ENCODE assay signal across 8 mouse cellular contexts in the genomic region with DNA sequence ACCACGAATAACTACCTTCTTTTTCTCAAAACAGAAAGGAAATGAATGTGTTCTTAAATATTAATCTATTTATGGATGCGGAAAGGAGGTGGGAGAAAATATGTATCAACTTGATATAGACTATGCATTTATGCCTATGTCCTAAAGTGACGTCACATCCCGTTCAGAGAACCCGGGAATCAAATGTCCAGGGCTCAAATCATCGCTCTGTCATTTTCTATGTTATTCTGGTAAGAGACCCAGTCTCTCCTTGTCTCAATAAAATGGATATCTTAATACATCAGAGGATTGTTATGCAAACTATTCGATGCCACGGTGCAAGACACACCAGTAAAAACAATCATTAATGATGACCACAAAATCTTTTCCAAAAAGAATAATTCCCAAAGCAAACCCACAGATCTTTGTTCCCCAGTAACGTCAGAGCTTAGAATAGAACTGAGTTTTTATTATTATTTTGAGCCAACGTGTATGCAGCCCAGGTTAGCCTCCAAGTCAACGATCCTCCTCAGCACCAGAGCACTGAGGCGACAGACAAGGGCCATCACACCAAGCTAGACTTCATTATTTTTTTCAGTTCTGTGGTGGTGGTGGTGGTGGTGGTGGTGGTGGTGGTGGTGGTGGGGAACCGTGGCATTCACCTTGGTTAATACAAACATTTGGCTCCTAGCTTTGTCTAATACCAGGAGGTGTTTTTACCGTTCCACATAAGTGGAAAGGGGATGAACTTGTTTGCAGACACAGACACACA. TPM values are rescaled to one million over a fixed set of nuclear protein-coding genes. Genes with fewer than 3 reads are reported as not detected.
A peak's percentile ranks its signal among the peaks of the same experiment; 100 is the strongest.
DNase-seq lines count a peak whose midpoint lies in the region; ATAC-seq and TF ChIP-seq lines count a peak whose summit lies in the region.

No protein-coding gene starts in this region.

- no peak for TF ChIP-seq RAD21 in CH12.LX (IDR thresholded peaks at IDR 0.05; ENCODE audit: low read depth, low read length)

- H3K9me3 ChIP-seq in heart, embryonic 13.5 days: no peaks in the 10 kb centered on the region
- no peaks in the 10 kb centered on the region for H3K9me3 ChIP-seq in CH12.LX (replicated peaks; ENCODE audit: low read length)
- no peaks in the 10 kb centered on the region for H3K9me3 ChIP-seq in hindbrain, embryonic 14.5 days (ENCODE audit: control insufficient read depth, low read length)
- H3K9me3 ChIP-seq in midbrain, embryonic 16.5 days (replicated peaks; ENCODE audit: control insufficient read depth, low read length, poor library complexity, severe bottlenecking): no peaks in the 10 kb centered on the region

- TF ChIP-seq CTCF in CH12.LX (conservative IDR thresholded peaks at IDR 0.05 in 1 of 2, IDR thresholded peaks at IDR 0.05 in 1 of 2; ENCODE audit: low read depth in 2 of 2, low read length in 2 of 2): no peak

- peak overlapping the region; percentile 85 for H3K27ac ChIP-seq in heart, embryonic 13.5 days (replicated peaks)
- 0 out of 2 replicates have a peak overlapping the region, but pooled peaks have one; percentile 13 for H3K27ac ChIP-seq in CH12.LX (ENCODE audit: insufficient read depth, low read depth)
- peak overlapping the region; percentile 86 for H3K27ac ChIP-seq in hindbrain, embryonic 14.5 days
- H3K27ac ChIP-seq in midbrain, embryonic 16.5 days (ENCODE audit: low read length): peak overlapping the region; percentile 81

- H3K27me3 ChIP-seq in heart, embryonic 13.5 days (replicated peaks): no peaks in the 10 kb centered on the region
- H3K27me3 ChIP-seq in CH12.LX (replicated peaks): no peaks in the 10 kb centered on the region
- H3K27me3 ChIP-seq in hindbrain, embryonic 14.5 days (ENCODE audit: control insufficient read depth, insufficient read depth, low read length): no peaks in the 10 kb centered on the region
- no peaks in the 10 kb centered on the region for H3K27me3 ChIP-seq in midbrain, embryonic 16.5 days (ENCODE audit: control insufficient read depth, insufficient read depth, low read depth, low read length)

- WGBS in heart, embryonic 13.5 days: 18% methylated on average over 14 of the region's 14 CpGs
- WGBS in hindbrain, embryonic 14.5 days: 18% methylated on average over 14 of the region's 14 CpGs
- WGBS in midbrain, embryonic 16.5 days: 16% methylated on average over 14 of the region's 14 CpGs

- H3K79me2 ChIP-seq in CH12.LX (replicated peaks; ENCODE audit: control insufficient read depth, extremely low read depth, insufficient read depth, poor library complexity, severe bottlenecking): peaks cover 23% of the 10 kb centered on the region

- TF ChIP-seq EP300 in CH12.LX (IDR thresholded peaks at IDR 0.05; ENCODE audit: low read length): no peak

- H3K4me2 ChIP-seq in heart, embryonic 13.5 days: peak overlapping the region; percentile 97
- H3K4me2 ChIP-seq in CH12.LX (ENCODE audit: insufficient read depth, low read depth, poor library complexity, severe bottlenecking): peak overlapping the region; percentile 80
- H3K4me2 ChIP-seq in hindbrain, embryonic 14.5 days (replicated peaks): peak overlapping the region; percentile 81
- H3K4me2 ChIP-seq in midbrain, embryonic 16.5 days (ENCODE audit: low read length): peak overlapping the region; percentile 68

- H3K4me3 ChIP-seq in heart, embryonic 13.5 days: peak overlapping the region; percentile 97
- peak overlapping the region; percentile 64 to 100 (median 99) for H3K4me3 ChIP-seq in CH12.LX (replicated peaks in 1 of 3; ENCODE audit: low read depth in 2 of 3, low read length in 2 of 3, poor library complexity in 1 of 3)
- H3K4me3 ChIP-seq in hindbrain, embryonic 14.5 days (replicated peaks; ENCODE audit: low read length): peak overlapping the region; percentile 88
- peak overlapping the region; percentile 86 for H3K4me3 ChIP-seq in midbrain, embryonic 16.5 days (ENCODE audit: low read depth, low read length)

- intact Hi-C loops in heart, postnatal 14 days (cut with DNase I): loop anchor here (5.0 kb wide), 4 partner anchors 46 to 264 kb away; partner anchors contain the start of genes Calhm5 and Rwdd1

- ATAC-seq in heart, embryonic 13.5 days (ENCODE audit: extremely low read depth, insufficient number of reproducible peaks, low FRiP score, low TSS enrichment): no peak
- ATAC-seq in hindbrain, embryonic 14.5 days (ENCODE audit: low FRiP score): no peak; the same call in 1 of the 2 replicates
- ATAC-seq in midbrain, embryonic 16.5 days: peak; percentile 15

- in situ Hi-C loops in CH12.LX (cut with MboI; ENCODE audit: low pct_ligation_motif_present, low pct_unique_long_range_greater_than_20kb, low sequenced_read_pairs): no loop called here

- peak overlapping the region; percentile 99 for H3K9ac ChIP-seq in heart, embryonic 13.5 days
- H3K9ac ChIP-seq in CH12.LX (ENCODE audit: insufficient read depth, low read depth): peak overlapping the region; percentile 78
- H3K9ac ChIP-seq in hindbrain, embryonic 14.5 days: peak overlapping the region; percentile 96
- H3K9ac ChIP-seq in midbrain, embryonic 16.5 days (ENCODE audit: low read depth, low read length): peak overlapping the region; percentile 59

- H3K36me3 ChIP-seq in heart, embryonic 13.5 days: peaks cover 6% of the 10 kb centered on the region
- peaks cover 0 to 5% of the 10 kb centered on the region in 2 experiments for H3K36me3 ChIP-seq in CH12.LX (replicated peaks in 1 of 2; ENCODE audit: control insufficient read depth in 1 of 2, insufficient read depth in 1 of 2, low read length in 1 of 2)
- H3K36me3 ChIP-seq in hindbrain, embryonic 14.5 days (replicated peaks; ENCODE audit: control insufficient read depth, insufficient read depth): 0 out of 2 replicates have a peak, but pooled peaks cover 7% of the 10 kb centered on the region
- no peaks in the 10 kb centered on the region for H3K36me3 ChIP-seq in midbrain, embryonic 16.5 days (ENCODE audit: control insufficient read depth, insufficient read depth, low read length)

- no peak for DNase-seq in heart, postnatal 14 days
- peak; percentile 56 for DNase-seq in CH12.LX (ENCODE audit: extremely low read depth)
- peak; percentile 24 for DNase-seq in cerebellum, adult 8-10 months
- DNase-seq in hindbrain, embryonic 14.5 days (ENCODE audit: low spot score): peak; percentile 67
- DNase-seq in right cerebral cortex, postnatal 25 days: no peak
- no peak for DNase-seq in gastrocnemius, adult 18-20 months (ENCODE audit: low spot score)

- dilution Hi-C loops in CH12.LX (cut with MboI; ENCODE audit: extremely low pct_ligation_motif_present, extremely low pct_unique_long_range_greater_than_20kb, low sequenced_read_pairs): no loop called here

- H3K4me1 ChIP-seq in heart, embryonic 13.5 days: peaks cover 27% of the 10 kb centered on the region
- H3K4me1 ChIP-seq in CH12.LX (ENCODE audit: control insufficient read depth in 1 of 2, insufficient read depth in 2 of 2): peaks cover 0 to 16% of the 10 kb centered on the region in 2 experiments; a peak in 1 of 4 replicates
- peaks cover 21% of the 10 kb centered on the region for H3K4me1 ChIP-seq in hindbrain, embryonic 14.5 days (replicated peaks; ENCODE audit: control insufficient read depth, insufficient read depth, low read length)
- peaks cover 18% of the 10 kb centered on the region for H3K4me1 ChIP-seq in midbrain, embryonic 16.5 days (ENCODE audit: control insufficient read depth, insufficient read depth, low read length)

- no peak for TF ChIP-seq POLR2A in CH12.LX (IDR thresholded peaks at IDR 0.05; ENCODE audit: low read depth, low read length)

TF ChIP-seq in CH12.LX, 34 proteins besides CTCF, POLR2A, EP300 and RAD21:
- TF ChIP-seq ZKSCAN1 (IDR thresholded peaks at IDR 0.05; ENCODE audit: borderline replicate concordance, low read depth, low read length) (no peak), MYC (IDR thresholded peaks at IDR 0.05; ENCODE audit: low read depth, low read length) (no peak; the same call in 1 of the 2 replicates), JUN (IDR thresholded peaks at IDR 0.05; ENCODE audit: insufficient read depth, low read depth, low read length) (no peak), HCFC1 (IDR thresholded peaks at IDR 0.05; ENCODE audit: low read depth, low read length) (0 out of 2 replicates have a peak, but pooled peaks have one; percentile 11)

RNA-seq across cellular contexts. Expression of gene Tspyl1, which starts 0.6 kb away (rescaled TPM):
- polyA plus RNA-seq in heart, embryonic 13.5 days (2015; fragmentation: Nextera tagmentation; extraction: Ambion mirVana): 67.7 and 71.6 TPM in 2 replicates
- 10 to 100 TPM; 51.0 to 52.9 TPM for total RNA-seq in heart, postnatal 14 days (2021)
- total RNA-seq in CH12.LX (2012; rRNA removed): 17.2 and 18.9 TPM in 2 replicates
- total RNA-seq in CH12.LX (2014; rRNA removed): 23.7 and 23.8 TPM in 2 replicates
- polyA plus RNA-seq in CH12.LX (2012; ENCODE audit: insufficient read length, low read depth): 18.5 and 19.7 TPM in 2 replicates
- polyA plus RNA-seq in hindbrain, embryonic 14.5 days (2014; fragmentation: Nextera tagmentation; extraction: Ambion mirVana): 103 and 116 TPM in 2 replicates
- 128 and 149 TPM in 2 replicates for polyA plus RNA-seq in midbrain, embryonic 16.5 days (2015; fragmentation: Nextera tagmentation; extraction: Ambion mirVana)
- 10 to 100 TPM; 57.0 to 58.7 TPM for total RNA-seq in gastrocnemius, adult 18-20 months (2021)

RNA-seq across cellular contexts. Expression of gene Tspyl4, which starts 15.9 kb away (rescaled TPM):
- 16.9 and 19.7 TPM in 2 replicates for polyA plus RNA-seq in heart, embryonic 13.5 days (2015; fragmentation: Nextera tagmentation; extraction: Ambion mirVana)
- 10 to 100 TPM in 1 of 2 experiments, 1 to 10 TPM in 1; 8.0 to 10.1 TPM for total RNA-seq in heart, postnatal 14 days (2021)
- 9.1 and 17.9 TPM in 2 replicates for total RNA-seq in CH12.LX (2012; rRNA removed)
- total RNA-seq in CH12.LX (2014; rRNA removed): 8.7 and 9.8 TPM in 2 replicates
- polyA plus RNA-seq in CH12.LX (2012; ENCODE audit: insufficient read length, low read depth): 2.9 and 3.7 TPM in 2 replicates
- 167 and 184 TPM in 2 replicates for polyA plus RNA-seq in hindbrain, embryonic 14.5 days (2014; fragmentation: Nextera tagmentation; extraction: Ambion mirVana)
- 406 and 423 TPM in 2 replicates for polyA plus RNA-seq in midbrain, embryonic 16.5 days (2015; fragmentation: Nextera tagmentation; extraction: Ambion mirVana)
- 1 to 10 TPM; 1.6 to 2.2 TPM for total RNA-seq in gastrocnemius, adult 18-20 months (2021)

Comparison
In these comparisons a context has a peak if more than half of its experiments do, and no peak if none do; other contexts are left out.
1. H3K27ac ChIP-seq: peak in every context shown above with its lines; median percentile 86 in hindbrain, embryonic 14.5 days; 85 in heart, embryonic 13.5 days; 81 in midbrain, embryonic 16.5 days; 13 in CH12.LX.
2. DNase-seq: peak in CH12.LX (single experiment), cerebellum, adult 8-10 months (single experiment) and hindbrain, embryonic 14.5 days (single experiment); none in heart, postnatal 14 days (0 of 2), right cerebral cortex, postnatal 25 days (single experiment) and gastrocnemius, adult 18-20 months (single experiment).
3. Peak in every context shown above with its lines, with median percentiles within 50 percentile points of each other: H3K4me2 ChIP-seq, H3K4me3 ChIP-seq and H3K9ac ChIP-seq.